Mouse (Mus musculus) midbrain, embryonic 13.5 days (tissue): Measurements from ENCODE around the gene Gm21721. TPM values are rescaled to one million over a fixed set of nuclear protein-coding genes. Genes with fewer than 3 reads are reported as not detected.
"Not testable (repeated sequence)": the region's sequence is repeated elsewhere in the genome, so short reads cannot be mapped to it uniquely, and the experiment has no call there.

Source experiments
- ATAC-seq: fragments of 200-750 bp; cut with Nextera tagmentation; 2 replicates; pipeline ENCODE4 v1.8.0; 2017; ENCODE audit warnings: mild to moderate bottlenecking, moderate TSS enrichment, moderate library complexity
- H3K27ac ChIP-seq: fragments of 300-500 bp; sonication (generic); 2 replicates; pipeline ENCODE4 v1.5.1; 2015; ENCODE audit warnings: inconsistent platforms, mild to moderate bottlenecking, moderate library complexity
- H3K27me3 ChIP-seq: fragments of 300-500 bp; sonication (generic); 2 replicates; pipeline ENCODE4 v1.6.1; 2015; ENCODE audit warnings: mild to moderate bottlenecking, inconsistent platforms
- H3K36me3 ChIP-seq: fragments of 300-500 bp; sonication (generic); 2 replicates; pipeline ENCODE4 v1.6.1; 2015; ENCODE audit warnings: mild to moderate bottlenecking, inconsistent platforms
- H3K4me1 ChIP-seq: fragments of 300-500 bp; sonication (generic); replicated peaks from 2 replicates; pipeline ENCODE4 v1.6.1; 2015; ENCODE audit warnings: inconsistent platforms
- H3K4me2 ChIP-seq: fragments of 300-500 bp; sonication (generic); replicated peaks from 2 replicates; pipeline ENCODE4 v1.6.1; 2015; ENCODE audit warnings: moderate library complexity, mild to moderate bottlenecking, inconsistent platforms
- H3K4me3 ChIP-seq: fragments of 300-500 bp; sonication (generic); replicated peaks from 2 replicates; pipeline ENCODE4 v1.5.1; 2015; ENCODE audit warnings: mild to moderate bottlenecking, inconsistent platforms
- H3K9ac ChIP-seq: fragments of 300-500 bp; sonication (generic); replicated peaks from 2 replicates; pipeline ENCODE4 v1.6.1; 2015; ENCODE audit warnings: mild to moderate bottlenecking, inconsistent platforms
- H3K9me3 ChIP-seq: fragments of 300-500 bp; sonication (generic); 2 replicates; pipeline ENCODE4 v1.6.1; 2016; ENCODE audit warnings: mild to moderate bottlenecking, inconsistent platforms
- WGBS: fragments of 180-500 bp; shearing (Covaris S2); methylation state at CpG from one replicate; pipeline ENCODE4 v1.1.7; 2015; 5-methylcytosine and 5-hydroxymethylcytosine counted together
- polyA plus RNA-seq: library from polyadenylated mRNA; unstranded; fragments of >200 nt; fragmentation: Nextera tagmentation; extraction: Ambion mirVana; gene quantifications from 2 replicates; pipeline ENCODE4 v1.2.1, GENCODE M21; 2015

Gene Gm21721
- not detected in 2 replicates for polyA plus RNA-seq

GRCm38 (mm10) chrY:9202090-9202489 is at the start of gene Gm21721:
Gene Gm21721, minus strand, starts transcription at chrY:9202190.
- not testable (repeated sequence) for H3K9me3 ChIP-seq, H3K4me1 ChIP-seq, H3K36me3 ChIP-seq, H3K4me3 ChIP-seq, H3K27ac ChIP-seq, H3K4me2 ChIP-seq, ATAC-seq, H3K27me3 ChIP-seq, H3K9ac ChIP-seq
- WGBS, result no CpG with 5 or more reads among the region's 2 CpGs

Other genes starting within 250 kb of the Gm21721 start
- not detected in 2 replicates for gene Gm21292, start 68.3 kb downstream of the Gm21721 start, polyA plus RNA-seq
- not detected in 2 replicates for gene Gm21812, start 145.0 kb upstream of the Gm21721 start, polyA plus RNA-seq
- gene Gm21874, start 214.0 kb upstream of the Gm21721 start, polyA plus RNA-seq, result not detected in 2 replicates